Mouse (Mus musculus) monocyte, adult 2 months (primary cell): Measurements from ENCODE around the gene Sorcs2.

ENCODE experiments used
- DNase-seq, 2 experiments: peaks; one replicate each; pipeline ENCODE4 v3.0.0; 2022; ENCODE audit warnings: low spot score in 2 of 2, low read depth in 1 of 2

Gene Sorcs2

GRCm38 (mm10) chr5:36360343-36360742 is 37.6 kb downstream of the Sorcs2 start:
- DNase-seq: no peak

GRCm38 (mm10) chr5:36359535-36360243 is 38.2 kb downstream of the Sorcs2 start:
- no peak for DNase-seq

- no peak for DNase-seq
Observed at GRCm38 (mm10) chr5:36358161-36358560, 39.8 kb downstream of the Sorcs2 start.

DNA sequence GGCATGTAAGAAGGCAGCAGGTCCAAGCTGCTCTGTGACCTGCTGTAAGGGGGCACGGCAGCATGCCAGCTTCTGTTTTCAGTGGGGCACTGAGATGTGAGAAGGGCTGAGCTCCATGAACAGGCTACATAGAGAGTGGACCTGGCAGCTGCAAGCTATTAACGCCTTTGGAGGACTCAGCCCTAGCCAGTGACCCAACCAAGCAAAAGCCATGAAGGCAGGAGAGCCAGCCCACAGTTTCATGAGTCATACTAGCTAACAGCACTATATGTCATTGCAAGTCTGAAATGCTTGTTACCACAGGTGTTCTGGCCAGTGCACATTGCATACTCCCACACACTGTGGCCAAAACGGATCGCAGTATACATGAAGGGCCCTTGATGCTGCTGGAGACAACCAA is 41.3 kb downstream of the Sorcs2 start:
- DNase-seq: no peak

- no peak for DNase-seq
Observed at GRCm38 (mm10) chr5:36355683-36356082, 42.3 kb downstream of the Sorcs2 start.

GRCm38 (mm10) chr5:36353679-36354078 is 44.3 kb downstream of the Sorcs2 start:
- no peak for DNase-seq

DNA sequence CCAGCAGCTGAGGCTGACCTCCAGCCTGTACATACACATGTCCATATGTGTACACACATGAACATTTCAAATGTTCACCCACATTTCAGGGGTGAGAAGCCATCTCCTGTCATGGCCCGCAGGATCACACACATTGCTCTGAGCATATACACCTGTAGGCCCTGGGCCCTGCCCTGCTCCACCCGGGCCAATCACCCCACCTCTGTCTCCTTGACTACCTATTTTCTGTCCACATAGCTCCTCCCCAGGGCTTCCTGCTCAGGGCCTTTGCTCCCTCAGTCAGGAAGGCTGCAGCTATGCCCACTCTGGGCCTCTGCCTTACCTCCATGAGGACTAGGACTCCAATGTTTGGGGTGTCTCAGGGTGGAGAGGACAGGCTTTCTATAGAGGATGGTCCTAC is 44.7 kb downstream of the Sorcs2 start:
- DNase-seq: no peak

- no peak for DNase-seq
Observed at GRCm38 (mm10) chr5:36346698-36347097, 51.2 kb downstream of the Sorcs2 start.

- DNase-seq: no peak
Observed at GRCm38 (mm10) chr5:36339283-36339682, 58.7 kb downstream of the Sorcs2 start.

DNA sequence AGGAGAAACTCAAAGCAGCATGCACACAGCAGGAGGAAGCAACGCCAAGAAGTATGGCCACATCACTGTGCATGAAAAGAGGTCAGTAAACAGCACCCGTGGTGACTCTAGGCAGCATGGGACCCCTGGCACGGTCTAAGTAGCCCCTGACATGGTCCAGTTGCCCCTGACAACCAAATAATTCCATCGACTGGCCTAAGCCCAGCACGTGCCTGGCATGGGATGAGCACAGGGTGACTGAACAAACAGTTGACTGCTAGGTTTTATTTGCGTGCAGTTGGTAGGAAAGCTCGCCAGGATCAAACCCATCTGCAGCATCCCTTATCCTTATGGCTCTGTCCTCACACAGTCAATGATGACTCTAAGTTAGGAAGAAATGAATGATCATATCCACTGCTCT is 61.7 kb downstream of the Sorcs2 start:
- no peak for DNase-seq

DNA sequence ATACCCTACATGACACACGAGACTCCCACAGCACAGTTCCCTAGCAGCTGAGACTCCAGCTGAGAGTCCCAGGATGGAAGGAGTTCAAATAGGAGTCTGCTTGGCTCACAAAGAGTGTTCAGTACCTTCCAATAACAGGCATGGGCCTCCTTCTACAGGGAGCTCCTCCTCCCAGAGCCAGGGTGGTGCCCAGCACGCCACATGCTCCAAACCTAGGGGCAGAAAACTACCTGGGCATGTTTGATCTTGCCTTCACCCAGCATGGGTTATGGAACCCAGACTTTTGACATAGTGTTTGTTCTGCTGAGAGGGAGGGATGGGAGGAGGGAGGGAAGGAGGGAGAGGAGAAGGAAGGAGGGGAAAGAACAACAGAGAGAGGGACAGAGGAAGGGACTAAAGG is 62.3 kb downstream of the Sorcs2 start:
- no peak for DNase-seq

GRCm38 (mm10) chr5:36334227-36334626 is 63.7 kb downstream of the Sorcs2 start:
- DNase-seq: no peak

GRCm38 (mm10) chr5:36330472-36331155 is 67.3 kb downstream of the Sorcs2 start:
- DNase-seq: no peak

- no peak for DNase-seq
Observed at GRCm38 (mm10) chr5:36326057-36327010, 71.6 kb downstream of the Sorcs2 start.

DNA sequence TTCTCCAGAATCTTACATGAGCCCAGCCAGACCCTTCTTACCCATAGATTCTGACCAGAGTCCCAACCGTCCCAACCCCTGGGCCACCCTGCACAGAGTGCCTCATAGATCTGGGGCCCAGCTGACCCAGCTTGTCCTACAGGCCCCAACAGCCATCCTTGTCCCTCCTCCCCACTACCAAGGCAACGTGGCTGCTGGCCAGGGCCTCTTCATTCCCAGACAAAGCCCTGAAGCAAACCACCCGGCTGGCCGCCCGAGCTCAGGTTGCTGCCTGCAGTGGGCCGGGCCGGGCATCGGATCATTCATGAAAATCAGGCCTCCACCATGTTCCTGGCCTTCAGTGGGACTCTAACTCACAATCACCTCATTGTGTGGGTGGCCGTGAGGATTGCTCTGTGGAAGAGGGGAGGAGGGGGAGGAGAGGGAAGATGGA is 73.8 kb downstream of the Sorcs2 start:
- DNase-seq: no peak

DNA sequence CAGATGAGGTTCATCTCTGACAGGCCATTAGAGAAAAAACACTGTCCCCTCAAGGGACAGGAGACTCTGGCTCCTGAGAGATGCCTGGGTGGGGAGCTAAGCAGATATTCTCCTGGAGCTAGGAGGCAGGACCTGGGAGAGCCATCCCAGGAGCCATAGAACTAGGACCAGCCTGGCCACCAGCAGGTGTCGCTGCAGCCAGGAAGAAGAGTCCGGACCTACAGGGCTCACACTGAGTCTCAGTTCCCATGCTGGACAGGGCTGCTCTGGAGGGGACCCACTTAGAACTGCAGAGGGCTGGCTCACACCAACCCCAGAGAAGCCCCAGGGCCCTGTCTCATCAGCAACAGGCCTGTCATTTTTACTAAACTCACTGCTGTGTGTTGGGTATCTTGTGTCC is 74.4 kb downstream of the Sorcs2 start:
- DNase-seq: peak; percentile 2 to 12

DNA sequence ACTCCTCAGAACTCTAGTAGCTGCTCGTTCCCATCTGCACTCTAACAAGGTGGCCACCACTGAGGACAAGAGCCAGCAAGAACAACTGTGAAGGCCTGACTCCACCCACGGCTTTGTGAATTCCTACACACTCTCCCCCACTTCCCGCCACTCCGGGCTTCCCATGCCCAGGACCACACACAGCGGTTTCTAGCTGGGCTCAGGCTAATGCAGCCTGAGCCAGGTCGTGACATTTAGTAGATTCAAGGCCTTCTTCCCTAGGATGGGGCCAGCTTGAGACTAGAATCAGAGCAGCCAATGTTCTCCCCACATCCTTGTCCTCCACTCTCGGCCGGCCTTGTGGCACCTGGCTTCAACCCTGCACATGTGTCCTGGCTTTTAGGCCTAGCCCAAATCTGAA is 76.4 kb downstream of the Sorcs2 start:
- DNase-seq: no peak

- no peak for DNase-seq
Observed at GRCm38 (mm10) chr5:36320667-36321066, 77.3 kb downstream of the Sorcs2 start.

DNA sequence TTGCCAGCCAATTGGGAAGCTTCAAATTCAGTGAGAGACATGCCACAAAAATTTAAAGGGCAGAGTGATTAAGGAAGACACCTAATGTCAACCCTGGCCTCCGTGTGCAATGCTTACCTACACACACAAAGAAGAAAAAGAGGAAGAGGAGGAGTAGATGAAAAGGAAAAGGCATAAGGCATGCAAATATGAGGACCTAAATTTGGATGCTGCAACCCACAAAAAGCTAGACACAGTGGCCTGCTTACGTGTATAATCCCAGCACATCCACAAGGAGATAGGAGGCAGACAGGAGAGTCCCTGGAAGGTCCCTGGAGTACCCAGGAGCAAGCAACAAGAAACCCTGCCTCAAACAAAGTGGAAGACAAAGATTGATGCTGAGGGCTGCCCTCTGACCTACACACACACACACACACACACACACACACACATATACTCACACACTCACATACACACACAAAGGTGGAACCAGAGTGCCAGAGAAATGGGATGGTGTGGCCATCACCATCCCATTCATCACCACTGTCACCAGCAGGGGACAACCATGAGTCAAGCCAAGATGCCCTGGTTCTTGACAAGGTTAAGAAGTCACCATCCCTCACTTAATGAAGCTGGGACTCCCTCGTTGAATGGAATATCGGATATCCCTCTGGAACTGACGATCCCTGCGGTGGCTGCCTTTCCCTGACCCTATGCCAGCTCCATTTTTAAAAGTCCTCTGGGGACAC is 80.1 kb downstream of the Sorcs2 start:
- no peak for DNase-seq

DNA sequence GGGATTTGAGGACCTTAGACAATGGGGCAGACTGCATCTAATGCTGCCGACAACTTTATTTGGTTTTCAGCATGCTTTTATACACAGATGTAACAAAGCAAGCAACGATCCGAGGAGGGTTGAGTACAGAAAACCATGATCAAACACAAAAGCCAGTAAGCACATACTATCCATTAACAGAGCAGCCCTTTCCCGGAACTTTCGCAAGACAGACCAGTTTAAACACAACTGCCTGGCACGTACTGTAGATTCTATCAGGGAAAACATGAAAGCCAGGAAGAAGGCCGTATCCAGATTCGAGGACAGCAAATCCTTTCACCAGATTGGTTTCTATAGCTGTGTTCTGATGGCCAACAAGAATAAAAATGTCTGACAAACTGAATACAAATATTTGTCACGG is 82.8 kb downstream of the Sorcs2 start:
- no peak for DNase-seq
